Mouse (Mus musculus) liver, postnatal 0 days (tissue): ENCODE measurements at regions not wholly inside any gene's neighbourhood (a gene's known extent, or its start where the extent isn't known, plus 50 kb on each side); places are given as distances from the start of the nearest gene placed in this dataset.

Source experiments
- ATAC-seq: fragments of 200-750 bp; cut with Nextera tagmentation; 2 replicates; pipeline ENCODE4 v1.8.0; 2017; ENCODE audit warnings: mild to moderate bottlenecking, moderate library complexity
- DNase-seq: peaks from one replicate; pipeline ENCODE4 v3.0.0-alpha.2; 2016
- H3K27ac ChIP-seq: fragments of 300-500 bp; sonication (generic); 2 replicates; pipeline ENCODE4 v1.5.1; 2014; ENCODE audit warnings: antibody characterized with exemption, moderate library complexity, mild to moderate bottlenecking, low read depth
- H3K27me3 ChIP-seq: fragments of 300-500 bp; sonication (generic); 2 replicates; pipeline ENCODE4 v1.6.1; 2014; ENCODE audit warnings: low read length, control low read depth, mixed read lengths; ENCODE audit not compliant: insufficient read depth
- H3K36me3 ChIP-seq: fragments of 300-500 bp; sonication (generic); replicated peaks from 2 replicates; pipeline ENCODE4 v1.6.1; 2014; ENCODE audit warnings: mild to moderate bottlenecking, control low read depth, low read length, moderate library complexity, mixed read lengths; ENCODE audit not compliant: insufficient read depth
- H3K4me1 ChIP-seq: fragments of 300-500 bp; sonication (generic); 2 replicates; pipeline ENCODE4 v1.6.1; 2014; ENCODE audit warnings: antibody characterized with exemption, mild to moderate bottlenecking, control low read depth; ENCODE audit not compliant: insufficient read depth
- H3K4me2 ChIP-seq: fragments of 300-500 bp; sonication (generic); 2 replicates; pipeline ENCODE4 v1.6.1; 2014; ENCODE audit warnings: low read depth, mild to moderate bottlenecking, low read length, moderate library complexity, mixed read lengths
- H3K4me3 ChIP-seq: fragments of 300-500 bp; sonication (generic); 2 replicates; pipeline ENCODE4 v1.5.1; 2014; ENCODE audit warnings: low read depth, low read length
- H3K9ac ChIP-seq: fragments of 300-500 bp; sonication (generic); replicated peaks from 2 replicates; pipeline ENCODE4 v1.6.1; 2014; ENCODE audit warnings: mild to moderate bottlenecking, moderate library complexity
- H3K9me3 ChIP-seq: fragments of 300-500 bp; sonication (generic); 2 replicates; pipeline ENCODE4 v1.6.1; 2016; ENCODE audit warnings: mild to moderate bottlenecking, control low read depth, low read length, mixed read lengths
- CTCF ChIP-seq: sonication (generic); IDR thresholded peaks from 2 replicates; pipeline ENCODE4 v1.5.1; 2016; ENCODE audit warnings: antibody characterized with exemption, low read depth
- EP300 ChIP-seq: IDR thresholded peaks from 2 replicates; pipeline ENCODE4 v1.6.1; 2016; ENCODE audit warnings: antibody characterized with exemption, low read depth, mild to moderate bottlenecking
- WGBS: fragments of 180-500 bp; shearing (Covaris S2); extraction: QIAGEN DNeasy Blood & Tissue Kit; methylation state at CpG from one replicate; pipeline ENCODE4 v1.1.7; 2014; ENCODE audit not compliant: insufficient replicate concordance; 5-methylcytosine and 5-hydroxymethylcytosine counted together

- H3K4me3 ChIP-seq = no peak overlapping the region
- DNase-seq (no peak), ATAC-seq (no peak)
- 62% methylated on average over 4 of the region's 4 CpGs for WGBS
- H3K27ac ChIP-seq = no peak overlapping the region
- no peaks in the 10 kb centered on the region for H3K4me1 ChIP-seq
- no peaks in the 10 kb centered on the region for H3K36me3 ChIP-seq
- H3K27me3 ChIP-seq = no peaks in the 10 kb centered on the region
- no peak overlapping the region for H3K9ac ChIP-seq
- no peak for TF ChIP-seq EP300
- no peak for TF ChIP-seq CTCF
- no peak overlapping the region for H3K4me2 ChIP-seq
- no peaks in the 10 kb centered on the region for H3K9me3 ChIP-seq
Measured at GRCm38 (mm10) chr16:15368383-15369163, 51.3 kb downstream of the Gm21897 start.

GRCm38 (mm10) chr16:15372844-15373243 lies 55.6 kb downstream of the Gm21897 start:
- Histone ChIP-seq H3K4me1 (no peaks in the 10 kb centered on the region), H3K27ac (no peak overlapping the region), H3K4me3 (no peak overlapping the region), H3K9ac (no peak overlapping the region), H3K36me3 (no peaks in the 10 kb centered on the region), H3K27me3 (no peaks in the 10 kb centered on the region), H3K9me3 (no peaks in the 10 kb centered on the region), H3K4me2 (no peak overlapping the region)
- TF ChIP-seq CTCF (peak; percentile 22; the same call in 1 of the 2 replicates), EP300 (no peak)
- 7% methylated on average over 1 of the region's 1 CpGs for WGBS
- ATAC-seq = no peak
- DNase-seq = no peak

- DNase-seq = no peak
- Histone ChIP-seq H3K4me3 (no peak overlapping the region), H3K4me2 (no peak overlapping the region), H3K36me3 (no peaks in the 10 kb centered on the region), H3K9ac (no peak overlapping the region), H3K9me3 (no peaks in the 10 kb centered on the region), H3K4me1 (no peaks in the 10 kb centered on the region), H3K27me3 (no peaks in the 10 kb centered on the region), H3K27ac (no peak overlapping the region)
- no peak for TF ChIP-seq CTCF
- TF ChIP-seq EP300 = no peak
- WGBS = 48% methylated on average over 1 of the region's 1 CpGs
- no peak for ATAC-seq
Measured at GRCm38 (mm10) chr16:15373961-15374360, 56.7 kb downstream of the Gm21897 start.

GRCm38 (mm10) chr16:15385557-15386240 lies 68.4 kb downstream of the Gm21897 start:
- 67% methylated on average over 3 of the region's 3 CpGs for WGBS
- Histone ChIP-seq H3K27ac (no peak overlapping the region), H3K4me3 (no peak overlapping the region), H3K4me2 (no peak overlapping the region), H3K4me1 (no peaks in the 10 kb centered on the region), H3K27me3 (no peaks in the 10 kb centered on the region), H3K9ac (no peak overlapping the region), H3K36me3 (no peaks in the 10 kb centered on the region), H3K9me3 (no peaks in the 10 kb centered on the region)
- no peak for DNase-seq
- no peak for TF ChIP-seq CTCF
- no peak for TF ChIP-seq EP300
- no peak for ATAC-seq

- no peaks in the 10 kb centered on the region for H3K36me3 ChIP-seq
- H3K4me3 ChIP-seq = no peak overlapping the region
- H3K9me3 ChIP-seq = no peaks in the 10 kb centered on the region
- H3K27me3 ChIP-seq = no peaks in the 10 kb centered on the region
- no peak for ATAC-seq
- DNase-seq = no peak
- no peaks in the 10 kb centered on the region for H3K4me1 ChIP-seq
- no peak overlapping the region for H3K4me2 ChIP-seq
- TF ChIP-seq EP300 = no peak
- no peak for TF ChIP-seq CTCF
- H3K27ac ChIP-seq = no peak overlapping the region
- H3K9ac ChIP-seq = no peak overlapping the region
- 30% methylated on average over 1 of the region's 1 CpGs for WGBS
Measured at GRCm38 (mm10) chr16:15386241-15386574, 69.0 kb downstream of the Gm21897 start.

- WGBS = 48% methylated on average over 1 of the region's 1 CpGs
- Histone ChIP-seq H3K27ac (no peak overlapping the region), H3K9me3 (no peaks in the 10 kb centered on the region), H3K4me2 (no peak overlapping the region), H3K4me1 (no peaks in the 10 kb centered on the region), H3K27me3 (no peaks in the 10 kb centered on the region), H3K9ac (no peak overlapping the region), H3K36me3 (no peaks in the 10 kb centered on the region), H3K4me3 (no peak overlapping the region)
- ATAC-seq (no peak), DNase-seq (no peak)
- TF ChIP-seq CTCF (no peak), EP300 (no peak)
Measured at GRCm38 (mm10) chr16:15389892-15390291, 72.6 kb downstream of the Gm21897 start.
